Mouse (Mus musculus) megakaryocyte, embryonic 14.5 days (primary cell): Measurements from ENCODE around the gene Hist1h2ae. TPM values are rescaled to one million over a fixed set of nuclear protein-coding genes. Genes with fewer than 3 reads are reported as not detected.
"Not testable (repeated sequence)": the region's sequence is repeated elsewhere in the genome, so short reads cannot be mapped to it uniquely, and the experiment has no call there.

Experiments
- H3K27me3 ChIP-seq: replicated peaks from 2 replicates; pipeline ENCODE3; 2012; ENCODE audit warnings: inconsistent platforms
- H3K36me3 ChIP-seq: replicated peaks from 2 replicates; pipeline ENCODE3; 2012; ENCODE audit warnings: low read length, inconsistent platforms, mixed read lengths
- H3K4me1 ChIP-seq: 2 replicates; pipeline ENCODE4 v1.6.1; 2012; ENCODE audit warnings: inconsistent platforms
- H3K4me3 ChIP-seq: replicated peaks from 2 replicates; pipeline ENCODE3; 2012; ENCODE audit warnings: moderate library complexity, mild to moderate bottlenecking, inconsistent platforms
- H3K9me3 ChIP-seq: 2 replicates; pipeline ENCODE4 v1.6.1; 2012; ENCODE audit warnings: inconsistent platforms
- FLI1 ChIP-seq: IDR thresholded peaks from 2 replicates; pipeline ENCODE4 v1.6.1; 2012; ENCODE audit warnings: low read length, inconsistent platforms, mixed read lengths
- GATA1 ChIP-seq: IDR thresholded peaks from 3 replicates; pipeline ENCODE4 v1.6.1; 2012; ENCODE audit warnings: mixed read lengths, low read length, inconsistent platforms, borderline replicate concordance
- polyA plus RNA-seq: library from polyadenylated mRNA; stranded (reverse); fragments of >175 nt; gene quantifications from 2 replicates; pipeline ENCODE4 v1.2.3, GENCODE M21; 2012; ENCODE audit warnings: low replicate concordance; ENCODE audit not compliant: insufficient read depth

Gene Hist1h2ae
- polyA plus RNA-seq, 1 experiment = 13.6 TPM

DNA sequence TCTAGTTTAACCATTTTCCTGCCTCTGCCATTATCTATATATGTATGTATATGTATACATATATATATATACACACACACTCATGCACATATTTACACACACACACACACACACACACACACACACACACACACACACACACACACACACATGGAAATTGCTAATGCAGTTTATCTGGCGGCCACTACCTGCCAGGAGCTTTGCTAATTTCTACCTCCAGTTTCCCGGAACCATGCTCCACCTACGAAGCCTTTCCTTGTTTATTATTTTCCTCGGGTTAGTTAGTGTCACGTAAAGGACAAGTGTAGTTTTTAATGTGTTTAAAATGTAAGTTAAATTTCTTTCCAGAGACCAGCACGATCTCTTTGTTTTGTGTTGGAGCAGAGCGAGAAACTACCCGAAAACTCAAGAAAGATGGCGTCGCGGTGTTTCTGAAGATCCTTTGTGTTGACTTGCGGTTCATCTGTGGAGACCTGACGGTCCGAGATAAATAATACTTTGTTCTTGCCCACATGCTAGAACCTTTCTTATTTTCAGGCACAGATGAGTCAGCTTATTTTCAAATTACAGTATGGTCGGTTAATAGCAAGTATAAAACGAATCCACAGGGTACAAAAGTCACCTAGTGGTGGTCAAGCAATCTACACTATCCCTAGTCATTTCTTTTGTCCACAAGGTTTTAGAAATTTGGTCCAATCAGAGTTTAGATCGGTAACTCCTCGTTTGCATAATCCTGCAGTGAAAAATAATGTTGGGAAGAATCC is 8.1 kb downstream of the Hist1h2ae start:
- TF ChIP-seq GATA1 (no peak), FLI1 (no peak)
- Histone ChIP-seq H3K36me3 (no peaks in the 10 kb centered on the region), H3K4me3 (peak overlapping the region; percentile 91), H3K9me3 (no peaks in the 10 kb centered on the region), H3K4me1 (peaks cover 27% of the 10 kb centered on the region; the same call in 1 of the 2 replicates), H3K27me3 (no peaks in the 10 kb centered on the region)

DNA sequence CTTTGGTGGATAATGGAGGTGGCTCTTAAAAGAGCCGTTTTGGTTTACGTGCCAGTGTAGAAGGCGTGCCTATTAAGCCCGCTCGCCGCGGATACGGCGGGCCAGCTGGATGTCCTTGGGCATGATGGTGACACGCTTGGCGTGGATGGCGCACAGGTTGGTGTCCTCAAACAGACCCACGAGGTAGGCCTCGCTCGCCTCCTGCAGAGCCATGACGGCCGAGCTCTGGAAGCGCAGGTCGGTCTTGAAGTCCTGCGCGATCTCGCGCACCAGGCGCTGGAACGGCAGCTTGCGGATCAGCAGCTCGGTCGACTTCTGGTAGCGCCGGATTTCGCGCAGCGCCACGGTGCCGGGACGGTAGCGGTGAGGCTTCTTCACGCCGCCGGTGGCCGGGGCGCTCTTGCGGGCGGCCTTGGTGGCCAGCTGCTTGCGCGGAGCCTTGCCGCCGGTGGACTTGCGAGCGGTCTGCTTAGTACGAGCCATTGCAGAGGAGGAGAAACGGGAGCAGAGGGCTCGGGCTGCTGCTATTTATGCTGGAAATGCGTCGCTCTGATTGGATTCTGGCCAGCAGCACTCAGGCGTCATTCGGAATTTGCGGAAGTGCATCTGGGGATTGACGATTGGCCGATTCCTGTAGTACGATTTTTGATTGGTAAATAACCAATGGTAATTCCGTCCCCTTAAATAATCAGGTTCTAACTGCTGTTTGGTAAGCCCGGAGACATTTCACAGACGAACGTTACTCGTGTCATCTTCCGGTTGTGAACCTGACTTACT is 8.9 kb downstream of the Hist1h2ae start, which contains the start of gene Hist1h3e:
Hist1h3e (minus strand) TSS at position 487 of the 777 bp plus-strand sequence.
- H3K4me3 ChIP-seq = peak within 1 kb of the TSS; percentile 91
- H3K36me3 ChIP-seq = not testable (repeated sequence)

DNA sequence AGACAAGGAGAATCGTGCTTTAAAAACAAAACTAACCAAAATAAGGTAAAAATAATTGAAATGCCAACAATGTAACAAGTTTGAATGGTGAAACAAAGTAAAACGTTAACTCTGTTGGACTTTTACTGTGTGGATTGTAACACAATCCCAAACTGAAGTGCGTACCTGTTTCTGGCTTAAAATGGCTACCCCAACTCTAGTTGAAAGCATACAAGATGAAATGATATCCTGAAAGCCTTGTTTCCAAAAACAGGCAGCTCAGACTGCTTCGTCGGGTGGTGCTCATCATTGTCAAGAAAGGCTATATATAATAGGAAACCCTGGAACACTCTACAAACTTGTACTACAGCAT is 9.5 kb downstream of the Hist1h2ae start:
- not testable (repeated sequence) for H3K9me3 ChIP-seq, H3K36me3 ChIP-seq, H3K27me3 ChIP-seq
- H3K4me3 ChIP-seq = peak overlapping the region; percentile 33
- peaks cover 30% of the 10 kb centered on the region for H3K4me1 ChIP-seq

More for the DNA sequence above, 8.9 kb downstream of the Hist1h2ae start, which contains the start of gene Hist1h3e:
- peaks cover 26% of the 10 kb centered on the region for H3K4me1 ChIP-seq
- H3K9me3 ChIP-seq, H3K27me3 ChIP-seq: not testable (repeated sequence)

DNA sequence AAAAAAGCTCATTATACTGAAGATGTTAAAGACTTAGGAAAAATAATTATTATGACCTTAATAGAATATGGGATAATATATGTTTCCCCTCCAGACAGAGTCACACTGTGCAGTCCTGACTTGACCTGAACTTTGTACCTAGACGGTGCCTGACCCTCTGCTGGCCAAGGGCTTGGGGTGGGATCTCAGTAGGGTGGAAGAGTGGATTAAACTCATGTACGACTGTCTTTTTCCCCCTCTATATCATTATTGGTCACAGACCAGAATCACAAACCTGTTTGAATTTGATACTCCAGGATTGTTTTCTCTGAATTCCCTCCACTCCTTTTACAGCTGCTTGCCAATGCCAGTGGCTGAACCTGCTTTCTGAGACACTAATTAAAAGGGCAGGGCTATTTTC is 10.3 kb downstream of the Hist1h2ae start:
- H3K9me3 ChIP-seq, H3K27me3 ChIP-seq, H3K36me3 ChIP-seq: not testable (repeated sequence)
- H3K4me3 ChIP-seq = peak overlapping the region; percentile 65
- peaks cover 38% of the 10 kb centered on the region for H3K4me1 ChIP-seq

DNA sequence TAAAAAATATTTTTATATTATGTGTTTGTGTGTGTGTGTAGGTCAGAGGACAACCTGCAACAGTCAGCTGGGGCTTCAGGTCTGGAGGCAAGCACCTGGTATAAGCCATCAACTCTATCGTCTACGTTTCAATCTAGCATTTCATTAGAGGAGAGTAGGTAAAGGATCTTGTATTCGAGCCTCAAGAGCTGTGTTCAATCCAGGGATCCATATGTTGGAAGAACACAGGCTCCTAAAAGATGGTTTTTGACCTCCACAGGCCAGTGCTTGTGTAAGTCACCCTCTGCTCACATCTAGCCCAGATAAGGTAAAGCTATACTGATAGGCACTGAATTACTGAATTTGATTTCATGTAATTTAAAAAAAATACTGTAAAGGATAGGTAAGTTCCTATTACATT is 14.1 kb downstream of the Hist1h2ae start:
- TF ChIP-seq GATA1 (no peak), FLI1 (no peak)
- Histone ChIP-seq H3K27me3 (no peaks in the 10 kb centered on the region), H3K4me1 (peaks cover 45% of the 10 kb centered on the region), H3K4me3 (peak overlapping the region; percentile 80), H3K36me3 (no peaks in the 10 kb centered on the region), H3K9me3 (no peaks in the 10 kb centered on the region)

DNA sequence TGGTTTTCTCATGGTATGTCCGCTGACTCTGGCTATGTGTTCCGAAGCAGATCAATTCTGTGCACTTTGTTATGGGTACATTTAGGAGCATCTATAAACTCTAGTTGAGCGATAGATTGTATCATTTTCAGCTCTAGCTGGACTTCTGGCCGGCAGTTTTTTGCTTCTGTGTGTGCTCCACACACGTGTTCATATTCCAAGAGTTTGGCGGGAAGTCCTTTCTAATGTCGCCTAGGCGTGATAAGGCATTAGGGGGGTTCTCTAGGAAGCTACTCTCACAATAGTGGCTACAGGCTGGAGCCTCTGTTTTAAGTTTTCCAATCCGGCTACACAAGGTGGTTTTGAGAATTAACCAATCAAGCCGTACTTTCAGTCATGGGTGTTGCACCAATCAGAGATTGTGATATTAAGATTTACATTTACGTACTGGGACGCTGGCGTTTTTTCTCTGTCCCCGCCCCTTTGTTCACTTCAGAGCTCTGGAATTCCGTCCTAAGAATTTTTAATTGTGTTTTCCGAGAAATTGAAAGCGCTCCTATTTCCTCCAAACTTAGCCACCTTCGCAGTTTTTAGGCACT is 15.1 kb downstream of the Hist1h2ae start:
- peak overlapping the region; percentile 90 for H3K4me3 ChIP-seq
- H3K27me3 ChIP-seq = no peaks in the 10 kb centered on the region
- no peaks in the 10 kb centered on the region for H3K36me3 ChIP-seq
- no peaks in the 10 kb centered on the region for H3K9me3 ChIP-seq
- peaks cover 53% of the 10 kb centered on the region for H3K4me1 ChIP-seq
- TF ChIP-seq GATA1 = no peak
- no peak for TF ChIP-seq FLI1

DNA sequence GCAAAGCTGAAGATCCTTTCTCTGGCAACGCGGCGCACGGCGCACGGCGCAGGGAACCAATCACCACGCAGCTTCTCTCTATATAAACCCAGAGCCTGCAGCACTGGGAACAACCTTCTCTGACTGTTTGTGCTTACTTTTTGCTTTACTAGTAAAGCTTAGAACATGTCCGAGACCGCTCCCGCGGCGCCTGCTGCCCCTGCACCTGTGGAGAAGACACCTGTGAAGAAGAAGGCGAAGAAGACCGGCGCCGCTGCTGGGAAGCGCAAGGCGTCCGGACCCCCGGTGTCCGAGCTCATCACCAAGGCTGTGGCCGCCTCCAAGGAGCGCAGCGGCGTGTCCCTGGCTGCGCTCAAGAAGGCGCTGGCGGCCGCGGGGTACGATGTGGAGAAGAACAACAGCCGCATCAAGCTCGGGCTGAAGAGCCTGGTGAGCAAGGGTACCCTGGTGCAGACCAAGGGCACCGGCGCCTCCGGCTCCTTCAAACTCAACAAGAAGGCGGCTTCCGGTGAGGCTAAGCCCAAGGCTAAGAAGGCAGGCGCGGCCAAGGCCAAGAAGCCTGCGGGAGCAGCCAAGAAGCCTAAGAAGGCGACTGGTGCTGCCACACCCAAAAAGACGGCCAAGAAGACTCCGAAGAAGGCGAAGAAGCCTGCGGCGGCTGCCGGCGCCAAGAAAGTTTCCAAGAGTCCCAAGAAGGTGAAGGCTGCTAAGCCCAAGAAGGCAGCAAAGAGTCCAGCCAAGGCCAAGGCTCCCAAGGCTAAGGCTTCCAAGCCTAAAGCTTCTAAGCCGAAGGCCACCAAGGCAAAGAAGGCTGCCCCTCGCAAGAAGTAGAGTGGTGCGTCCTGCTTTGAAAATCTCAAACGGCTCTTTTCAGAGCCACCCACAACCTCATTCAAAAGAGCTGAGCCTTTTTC is 15.8 kb downstream of the Hist1h2ae start:
- Histone ChIP-seq H3K9me3 (no peaks in the 10 kb centered on the region), H3K27me3 (no peaks in the 10 kb centered on the region), H3K36me3 (no peaks in the 10 kb centered on the region), H3K4me3 (peak overlapping the region; percentile 90), H3K4me1 (peaks cover 61% of the 10 kb centered on the region)
- TF ChIP-seq FLI1 (no peak), GATA1 (no peak)

DNA sequence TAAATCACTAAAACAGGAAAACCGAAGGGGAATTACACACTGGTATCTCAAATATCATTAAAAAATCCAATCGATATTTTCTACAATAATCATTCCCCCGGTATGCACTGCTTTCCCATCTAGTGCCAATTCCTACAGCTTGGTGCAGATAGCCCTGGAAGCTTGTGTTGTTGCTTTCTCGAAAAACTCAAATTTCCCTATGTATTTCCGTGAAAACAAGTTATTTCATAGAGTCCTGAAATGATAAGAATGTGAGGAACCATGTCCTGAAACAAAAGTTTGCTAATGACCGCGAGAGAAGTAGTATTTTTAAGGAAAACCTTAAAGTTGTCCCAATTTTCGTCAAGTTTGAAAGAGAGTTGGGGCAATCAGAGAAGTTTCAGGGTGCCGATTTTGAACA is 16.6 kb downstream of the Hist1h2ae start:
- Histone ChIP-seq H3K4me3 (peak overlapping the region; percentile 90), H3K4me1 (peaks cover 66% of the 10 kb centered on the region), H3K36me3 (no peaks in the 10 kb centered on the region), H3K9me3 (no peaks in the 10 kb centered on the region), H3K27me3 (no peaks in the 10 kb centered on the region)
- no peak for TF ChIP-seq GATA1
- no peak for TF ChIP-seq FLI1

DNA sequence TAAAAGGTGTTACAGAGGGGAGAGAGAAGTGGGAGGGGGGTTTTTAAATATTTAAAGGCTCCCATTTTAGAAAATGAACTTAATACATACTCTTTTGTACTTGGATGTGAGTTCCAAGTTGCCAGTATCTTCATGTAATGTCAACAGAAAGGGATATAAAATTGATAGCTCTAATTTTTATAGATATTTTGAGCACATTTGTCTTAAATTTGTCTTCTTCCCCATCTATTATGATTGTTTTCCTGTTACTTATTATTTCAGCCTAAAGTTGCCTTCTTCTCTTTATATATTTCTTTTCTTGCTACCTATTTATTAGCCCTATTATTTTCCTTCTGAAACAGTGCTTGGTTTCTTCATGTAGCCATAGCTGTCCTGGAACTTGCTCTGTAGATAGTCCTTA is 18.1 kb downstream of the Hist1h2ae start, which contains the start of gene Hist1h1d:
Hist1h1d (plus strand) TSS at position 301 of the 400 bp plus-strand sequence.
- TF ChIP-seq FLI1 = no peak
- H3K9me3 ChIP-seq = no peaks in the 10 kb centered on the region
- H3K4me3 ChIP-seq = peak within 1 kb of the TSS; percentile 15
- H3K36me3 ChIP-seq = no peaks in the 10 kb centered on the region
- H3K4me1 ChIP-seq = peaks cover 72% of the 10 kb centered on the region
- H3K27me3 ChIP-seq = no peaks in the 10 kb centered on the region
